ENCODE assay signal across 16 mouse cellular contexts in genomic region chr3:145873271-145873670, GRCm38 (mm10). TPM values are rescaled to one million over a fixed set of nuclear protein-coding genes. Genes with fewer than 3 reads are reported as not detected.
DNase-seq lines count a peak whose midpoint lies in the region; TF ChIP-seq lines count a peak whose summit lies in the region.
"Had no signal": no experiment of that assay in that cellular context is flagged by ENCODE, and none has a peak within 500 bp of the region (broad histone marks: within the 10 kb centered on the region; RNA-seq: fewer than 3 reads in every experiment).

No protein-coding gene starts in this region.

- no peak for DNase-seq in gastrocnemius, adult 2 months
- no peak for DNase-seq in gastrocnemius, postnatal 10 days
- DNase-seq in ES-CJ7 (ENCODE audit: low read depth, low spot score): peak; percentile 64
- DNase-seq in ZHBTc4 (ENCODE audit: low read depth, low spot score): peak; percentile 79
- DNase-seq in urinary bladder, postnatal 10 days (ENCODE audit: low spot score): no peak
- DNase-seq in cerebellum, adult 18-20 months: no peak
- DNase-seq: adrenal gland, adult 8-10 months; adrenal gland, postnatal 25 days; cerebellum, adult 11-12 months; cerebellum, adult 9-10 months; forebrain, postnatal 0 days; gastrocnemius, postnatal 36 days; heart, postnatal 36 days; kidney, adult 18-20 months had no signal

- intact Hi-C loops in gastrocnemius, adult 2 months (cut with DNase I): no loop called here

- no peak for TF ChIP-seq CTCF in gastrocnemius, adult 2 months (IDR thresholded peaks at IDR 0.05)

- peak overlapping the region; percentile 86 for H3K27ac ChIP-seq in gastrocnemius, adult 2 months
- H3K27ac ChIP-seq: hindbrain, embryonic 14.5 days; hindbrain, postnatal 0 days had no signal

- H3K4me3 ChIP-seq in gastrocnemius, adult 2 months: no peak overlapping the region

RNA-seq across cellular contexts. Expression of gene Bcl10, which starts 49.3 kb away (rescaled TPM):
- total RNA-seq in gastrocnemius, adult 2 months (2021): 1 to 10 TPM; 9.6 to 9.8 TPM
- 10 to 100 TPM; 17.3 to 17.4 TPM for total RNA-seq in gastrocnemius, postnatal 10 days (2021)

Comparison
In these comparisons a context has a peak if more than half of its experiments do, and no peak if none do; other contexts are left out.
1. DNase-seq: peak in ES-CJ7 (single experiment) and ZHBTc4 (single experiment); none in gastrocnemius, adult 2 months (single experiment), gastrocnemius, postnatal 10 days (single experiment), urinary bladder, postnatal 10 days (single experiment) and cerebellum, adult 18-20 months (0 of 2).